Mouse (Mus musculus): ENCODE measurements around the gene Ube2u. TPM values are rescaled to one million over a fixed set of nuclear protein-coding genes. Genes with fewer than 3 reads are reported as not detected.

Gene Ube2u
- total RNA-seq, 1 experiment = not detected

GRCm38 (mm10) chr4:100539483-100539882 lies 60.8 kb downstream of the Ube2u start:
- Histone ChIP-seq H3K9me3 (ENCODE audit: control insufficient read depth, insufficient read depth, low read depth, low read length) (no peaks in the 10 kb centered on the region), H3K36me3 (ENCODE audit: control insufficient read depth, insufficient read depth, low read length, poor library complexity, severe bottlenecking) (no peaks in the 10 kb centered on the region), H3K4me3 (ENCODE audit: insufficient read depth in 1 of 2, low read depth in 1 of 2, low read length in 2 of 2, poor library complexity in 1 of 2, severe bottlenecking in 1 of 2) (no peak overlapping the region), H3K27ac (ENCODE audit: insufficient read depth, low read depth, low read length, poor library complexity, severe bottlenecking) (no peak overlapping the region), H3K4me1 (ENCODE audit: control insufficient read depth in 2 of 2, insufficient read depth in 2 of 2, low read length in 2 of 2, poor library complexity in 1 of 2) (no peaks in the 10 kb centered on the region), H3K9ac (ENCODE audit: insufficient read depth, low read depth, low read length, poor library complexity, severe bottlenecking) (no peak overlapping the region)
- no peak for DNase-seq (ENCODE audit: low read depth, low spot score)
- TF ChIP-seq ZNF384 (IDR thresholded peaks at IDR 0.05; ENCODE audit: low read depth, low read length) (no peak), ZC3H11A (IDR thresholded peaks at IDR 0.05; ENCODE audit: borderline replicate concordance, low read depth, low read length) (no peak), MAFK (IDR thresholded peaks at IDR 0.05; ENCODE audit: insufficient read depth, low read depth, low read length) (no peak), CHD2 (IDR thresholded peaks at IDR 0.05; ENCODE audit: low read depth, low read length) (no peak), HCFC1 (IDR thresholded peaks at IDR 0.05; ENCODE audit: borderline replicate concordance, insufficient read depth, low read length) (no peak)
- in situ Hi-C loops (cut with MboI; ENCODE audit: low sequenced_read_pairs in 2 of 2, unreplicated experiment in 2 of 2) = loop anchor here (10.0 to 25.0 kb wide), 2 partner anchors 502 to 535 kb away; no protein-coding TSS in a partner anchor

- no peak overlapping the region for H3K4me3 ChIP-seq (ENCODE audit: insufficient read depth in 1 of 2, low read depth in 1 of 2, low read length in 2 of 2, poor library complexity in 1 of 2, severe bottlenecking in 1 of 2)
- H3K9me3 ChIP-seq (ENCODE audit: control insufficient read depth, insufficient read depth, low read depth, low read length) = no peaks in the 10 kb centered on the region
- H3K4me1 ChIP-seq (ENCODE audit: control insufficient read depth in 2 of 2, insufficient read depth in 2 of 2, low read length in 2 of 2, poor library complexity in 1 of 2) = no peaks in the 10 kb centered on the region
- H3K27ac ChIP-seq (ENCODE audit: insufficient read depth, low read depth, low read length, poor library complexity, severe bottlenecking) = no peak overlapping the region
- no peaks in the 10 kb centered on the region for H3K36me3 ChIP-seq (ENCODE audit: control insufficient read depth, insufficient read depth, low read length, poor library complexity, severe bottlenecking)
- H3K9ac ChIP-seq (ENCODE audit: insufficient read depth, low read depth, low read length, poor library complexity, severe bottlenecking) = no peak overlapping the region
- no peak for TF ChIP-seq ZC3H11A (IDR thresholded peaks at IDR 0.05; ENCODE audit: borderline replicate concordance, low read depth, low read length)
- no peak for TF ChIP-seq HCFC1 (IDR thresholded peaks at IDR 0.05; ENCODE audit: borderline replicate concordance, insufficient read depth, low read length)
- TF ChIP-seq MAFK (IDR thresholded peaks at IDR 0.05; ENCODE audit: insufficient read depth, low read depth, low read length) = no peak
- no peak for TF ChIP-seq ZNF384 (IDR thresholded peaks at IDR 0.05; ENCODE audit: low read depth, low read length)
- no peak for TF ChIP-seq CHD2 (IDR thresholded peaks at IDR 0.05; ENCODE audit: low read depth, low read length)
- in situ Hi-C loops (cut with MboI; ENCODE audit: low sequenced_read_pairs in 2 of 2, unreplicated experiment in 2 of 2) = loop anchor here in 1 of 2 experiments (25.0 kb wide), 1 partner anchor 511 kb away; no protein-coding TSS in a partner anchor
- DNase-seq (ENCODE audit: low read depth, low spot score) = no peak
Measured at GRCm38 (mm10) chr4:100547905-100548304, 69.3 kb downstream of the Ube2u start.

DNA sequence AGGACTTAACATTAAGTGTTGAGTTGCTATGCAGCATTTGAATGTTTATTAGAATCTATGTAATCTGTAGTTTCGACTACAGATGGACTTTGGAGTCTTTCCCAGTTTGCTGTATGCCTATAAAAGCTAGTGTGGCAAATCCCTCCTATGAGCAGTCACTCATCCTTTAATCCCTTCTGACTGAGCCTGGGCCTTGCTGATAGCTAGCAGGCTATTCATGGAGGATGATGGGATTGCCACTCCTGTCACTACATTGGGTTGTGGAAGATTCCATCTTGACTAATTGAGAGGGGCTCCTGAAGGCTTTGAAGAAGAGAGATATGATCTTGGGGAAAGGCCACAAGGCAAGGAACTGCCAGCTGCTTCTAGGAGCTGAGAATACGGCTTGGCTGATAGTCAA lies 74.6 kb downstream of the Ube2u start:
- Histone ChIP-seq H3K9ac (ENCODE audit: insufficient read depth, low read depth, low read length, poor library complexity, severe bottlenecking) (no peak overlapping the region), H3K9me3 (ENCODE audit: control insufficient read depth, insufficient read depth, low read depth, low read length) (no peaks in the 10 kb centered on the region), H3K36me3 (ENCODE audit: control insufficient read depth, insufficient read depth, low read length, poor library complexity, severe bottlenecking) (no peaks in the 10 kb centered on the region), H3K4me1 (ENCODE audit: control insufficient read depth in 2 of 2, insufficient read depth in 2 of 2, low read length in 2 of 2, poor library complexity in 1 of 2) (no peaks in the 10 kb centered on the region), H3K4me3 (ENCODE audit: insufficient read depth in 1 of 2, low read depth in 1 of 2, low read length in 2 of 2, poor library complexity in 1 of 2, severe bottlenecking in 1 of 2) (no peak overlapping the region), H3K27ac (ENCODE audit: insufficient read depth, low read depth, low read length, poor library complexity, severe bottlenecking) (no peak overlapping the region)
- no peak for DNase-seq (ENCODE audit: low read depth, low spot score)
- in situ Hi-C loops (cut with MboI; ENCODE audit: low sequenced_read_pairs in 2 of 2, unreplicated experiment in 2 of 2) = no loop called here
- TF ChIP-seq CHD2 (IDR thresholded peaks at IDR 0.05; ENCODE audit: low read depth, low read length) = no peak
- no peak for TF ChIP-seq HCFC1 (IDR thresholded peaks at IDR 0.05; ENCODE audit: borderline replicate concordance, insufficient read depth, low read length)
- TF ChIP-seq ZC3H11A (IDR thresholded peaks at IDR 0.05; ENCODE audit: borderline replicate concordance, low read depth, low read length) = no peak

- peak; percentile 41 for DNase-seq (ENCODE audit: low read depth, low spot score)
- Histone ChIP-seq H3K9me3 (ENCODE audit: control insufficient read depth, insufficient read depth, low read depth, low read length) (no peaks in the 10 kb centered on the region), H3K9ac (ENCODE audit: insufficient read depth, low read depth, low read length, poor library complexity, severe bottlenecking) (no peak overlapping the region), H3K4me3 (ENCODE audit: insufficient read depth in 1 of 2, low read depth in 1 of 2, low read length in 2 of 2, poor library complexity in 1 of 2, severe bottlenecking in 1 of 2) (no peak overlapping the region), H3K4me1 (ENCODE audit: control insufficient read depth in 2 of 2, insufficient read depth in 2 of 2, low read length in 2 of 2, poor library complexity in 1 of 2) (no peaks in the 10 kb centered on the region), H3K27ac (ENCODE audit: insufficient read depth, low read depth, low read length, poor library complexity, severe bottlenecking) (no peak overlapping the region), H3K36me3 (ENCODE audit: control insufficient read depth, insufficient read depth, low read length, poor library complexity, severe bottlenecking) (no peaks in the 10 kb centered on the region)
- TF ChIP-seq HCFC1 (IDR thresholded peaks at IDR 0.05; ENCODE audit: borderline replicate concordance, insufficient read depth, low read length) = no peak
- peak; percentile 87 for TF ChIP-seq ZC3H11A (IDR thresholded peaks at IDR 0.05; ENCODE audit: borderline replicate concordance, low read depth, low read length)
- in situ Hi-C loops (cut with MboI; ENCODE audit: low sequenced_read_pairs in 2 of 2, unreplicated experiment in 2 of 2) = no loop called here
Measured at GRCm38 (mm10) chr4:100588236-100589206, 109.9 kb downstream of the Ube2u start.
